Mouse (Mus musculus): Measurements from ENCODE around the gene Shh. TPM values are rescaled to one million over a fixed set of nuclear protein-coding genes. Genes with fewer than 3 reads are reported as not detected.

Shh gene
- total and polyA plus RNA-seq, 2 experiments, result 0.02 to 0.28 TPM

DNA sequence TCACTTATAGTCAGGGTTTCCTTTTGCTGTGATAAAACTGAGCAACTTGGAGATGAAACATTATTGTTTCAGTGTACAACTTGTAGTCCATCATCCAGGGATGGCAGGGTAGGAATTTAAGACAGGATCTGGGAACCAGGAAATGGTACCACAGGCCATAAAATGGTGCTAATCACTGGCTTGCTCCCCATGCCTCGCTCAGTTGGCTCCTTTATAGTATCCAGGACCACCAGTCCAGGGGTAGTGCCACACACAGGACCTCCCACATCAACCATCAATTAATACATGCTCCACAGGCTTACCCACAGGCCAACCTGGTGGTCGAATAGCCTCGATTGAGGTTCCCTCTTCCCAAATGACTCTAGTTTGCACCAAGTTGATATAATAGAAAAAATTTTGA is 15.9 kb upstream of the Shh start:
- no peak overlapping the region for H3K9ac ChIP-seq (ENCODE audit: low read depth, low read length)
- no peak for DNase-seq (ENCODE audit: extremely low read depth, low read depth, low spot score)
- H3K4me3 ChIP-seq (ENCODE audit: insufficient read depth, low read depth, low read length), result no peak overlapping the region
- no peaks in the 10 kb centered on the region for H3K79me2 ChIP-seq (ENCODE audit: control insufficient read depth, insufficient read depth, low read length)
- no peaks in the 10 kb centered on the region for H3K27me3 ChIP-seq (ENCODE audit: control insufficient read depth, insufficient read depth, low read length)
- no peak overlapping the region for H3K27ac ChIP-seq (replicated peaks; ENCODE audit: insufficient read depth, low read depth, low read length)
- no peaks in the 10 kb centered on the region for H3K36me3 ChIP-seq (ENCODE audit: control insufficient read depth, insufficient read depth, low read length)
- no peaks in the 10 kb centered on the region for H3K4me1 ChIP-seq (ENCODE audit: control insufficient read depth, insufficient read depth, low read length)
- 76% methylated on average over 3 of the region's 3 CpGs for WGBS
- TF ChIP-seq CTCF (IDR thresholded peaks at IDR 0.05; ENCODE audit: low read depth, low read length), result no peak

DNA sequence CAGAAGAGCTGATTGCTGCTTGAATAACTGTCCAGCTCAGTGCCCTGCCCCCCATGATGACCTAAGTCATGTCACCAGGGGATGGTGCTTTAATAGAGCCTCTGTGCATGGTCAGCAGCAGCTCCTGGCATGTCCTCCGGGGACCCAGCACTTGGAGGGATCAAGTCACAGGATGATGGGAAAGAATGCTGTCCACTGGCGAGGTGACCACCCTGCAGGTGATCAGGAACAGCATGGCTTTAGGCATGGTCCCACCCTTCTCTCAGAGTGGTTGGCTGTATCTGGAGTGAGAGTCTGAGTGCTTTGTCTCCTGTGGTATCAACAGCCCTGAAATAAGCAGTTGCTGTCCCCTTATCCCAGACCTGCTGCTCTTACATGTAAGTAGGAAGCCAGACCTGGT is 14.7 kb upstream of the Shh start:
- H3K4me1 ChIP-seq (ENCODE audit: control insufficient read depth, insufficient read depth, low read length), result no peaks in the 10 kb centered on the region
- WGBS, result 81% methylated on average over 2 of the region's 2 CpGs

DNA sequence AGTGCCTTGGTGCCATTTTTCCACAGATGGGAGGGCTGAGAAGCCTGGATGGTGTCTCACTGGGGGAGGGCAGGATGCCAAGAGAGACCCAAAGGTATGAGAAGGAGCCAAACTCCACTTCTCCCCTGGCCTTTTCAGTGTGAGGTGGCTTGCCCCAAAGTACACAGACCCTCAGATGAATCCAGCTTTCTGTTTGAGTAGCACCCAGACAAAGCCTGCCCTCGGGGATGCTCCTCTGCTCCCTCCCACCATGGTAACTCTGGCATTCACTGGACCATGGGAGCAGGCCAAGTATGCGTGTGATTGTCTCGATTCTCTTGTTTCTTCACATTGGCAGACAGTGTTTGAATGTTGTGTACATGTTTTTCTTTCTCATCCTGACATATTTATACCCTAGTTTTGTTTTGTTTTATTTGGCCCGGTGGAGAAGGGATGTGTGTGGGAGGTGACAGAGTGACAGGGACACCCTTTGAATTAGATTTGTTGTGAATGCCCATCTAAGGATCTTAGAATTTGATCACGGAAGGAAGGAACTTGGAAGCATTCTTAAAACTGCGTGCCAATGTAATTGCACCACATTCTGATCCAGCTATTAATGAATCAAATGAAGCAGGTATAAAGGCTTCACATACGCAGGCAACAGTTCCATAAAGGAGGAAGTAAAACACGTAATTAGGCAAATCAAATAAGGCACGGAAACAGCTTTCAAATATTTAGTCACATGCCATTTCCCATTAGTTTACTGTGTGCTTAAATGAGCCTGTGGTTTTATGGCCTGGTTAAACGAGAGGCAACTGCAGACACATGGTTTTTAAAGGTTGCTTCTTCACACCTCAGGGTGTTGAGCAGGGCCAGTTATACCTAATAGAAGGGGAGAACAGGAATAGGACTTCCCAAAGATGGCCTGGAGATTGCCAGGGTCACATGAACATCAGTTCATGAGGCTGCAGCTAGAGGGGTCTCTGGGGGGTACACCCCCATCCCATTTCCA is 9.6 kb upstream of the Shh start:
- no peaks in the 10 kb centered on the region for H3K36me3 ChIP-seq (ENCODE audit: control insufficient read depth, insufficient read depth, low read length)
- no peak overlapping the region for H3K27ac ChIP-seq (replicated peaks; ENCODE audit: insufficient read depth, low read depth, low read length)
- TF ChIP-seq POLR2A (IDR thresholded peaks at IDR 0.05; ENCODE audit: extremely low read depth, insufficient read depth, low read length) (no peak), CTCF (IDR thresholded peaks at IDR 0.05; ENCODE audit: low read depth, low read length) (no peak)
- no peak overlapping the region for H3K9ac ChIP-seq (ENCODE audit: low read depth, low read length)
- no peaks in the 10 kb centered on the region for H3K27me3 ChIP-seq (ENCODE audit: control insufficient read depth, insufficient read depth, low read length)
- H3K4me1 ChIP-seq (ENCODE audit: control insufficient read depth, insufficient read depth, low read length), result no peaks in the 10 kb centered on the region
- no peak overlapping the region for H3K4me3 ChIP-seq (ENCODE audit: insufficient read depth, low read depth, low read length)
- 71% methylated on average over 10 of the region's 10 CpGs for WGBS
- no peak for DNase-seq (ENCODE audit: extremely low read depth, low read depth, low spot score)
- H3K79me2 ChIP-seq (ENCODE audit: control insufficient read depth, insufficient read depth, low read length), result no peaks in the 10 kb centered on the region

More for the DNA sequence above, 14.7 kb upstream of the Shh start:
- DNase-seq (ENCODE audit: extremely low read depth, low read depth, low spot score), result no peak
- Histone ChIP-seq H3K4me3 (ENCODE audit: insufficient read depth, low read depth, low read length) (no peak overlapping the region), H3K79me2 (ENCODE audit: control insufficient read depth, insufficient read depth, low read length) (no peaks in the 10 kb centered on the region), H3K27me3 (ENCODE audit: control insufficient read depth, insufficient read depth, low read length) (no peaks in the 10 kb centered on the region), H3K9ac (ENCODE audit: low read depth, low read length) (no peak overlapping the region), H3K27ac (replicated peaks; ENCODE audit: insufficient read depth, low read depth, low read length) (no peak overlapping the region), H3K36me3 (ENCODE audit: control insufficient read depth, insufficient read depth, low read length) (no peaks in the 10 kb centered on the region)
- TF ChIP-seq POLR2A (IDR thresholded peaks at IDR 0.05; ENCODE audit: extremely low read depth, insufficient read depth, low read length), result no peak
- no peak for TF ChIP-seq CTCF (IDR thresholded peaks at IDR 0.05; ENCODE audit: low read depth, low read length)

DNA sequence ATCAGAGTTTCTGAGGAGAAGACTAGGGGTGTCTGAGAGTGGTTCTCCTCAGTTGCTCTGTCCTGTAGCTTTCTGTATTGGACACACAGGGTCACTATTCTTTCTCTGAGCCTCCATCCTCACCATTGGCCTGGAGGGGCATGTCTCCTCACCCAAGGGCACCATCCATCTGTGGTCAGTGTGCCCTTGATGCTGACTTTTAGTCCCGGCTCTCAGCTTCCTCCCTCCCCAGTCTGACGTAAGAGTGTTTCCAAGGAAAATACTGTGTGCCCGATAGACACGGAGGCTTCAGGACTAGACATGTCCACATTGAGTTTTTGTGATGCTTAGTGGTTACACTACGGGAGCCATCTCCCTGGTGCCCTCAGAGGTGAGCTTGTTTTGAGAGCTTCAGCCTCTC is 6.5 kb upstream of the Shh start:
- Histone ChIP-seq H3K36me3 (ENCODE audit: control insufficient read depth, insufficient read depth, low read length) (no peaks in the 10 kb centered on the region), H3K4me1 (ENCODE audit: control insufficient read depth, insufficient read depth, low read length) (no peaks in the 10 kb centered on the region), H3K27ac (replicated peaks; ENCODE audit: insufficient read depth, low read depth, low read length) (no peak overlapping the region), H3K79me2 (ENCODE audit: control insufficient read depth, insufficient read depth, low read length) (no peaks in the 10 kb centered on the region), H3K4me3 (ENCODE audit: insufficient read depth, low read depth, low read length) (no peak overlapping the region), H3K9ac (ENCODE audit: low read depth, low read length) (no peak overlapping the region), H3K27me3 (ENCODE audit: control insufficient read depth, insufficient read depth, low read length) (no peaks in the 10 kb centered on the region)
- DNase-seq (ENCODE audit: extremely low read depth, low read depth, low spot score), result no peak
- TF ChIP-seq POLR2A (IDR thresholded peaks at IDR 0.05; ENCODE audit: extremely low read depth, insufficient read depth, low read length), result no peak
- no peak for TF ChIP-seq CTCF (IDR thresholded peaks at IDR 0.05; ENCODE audit: low read depth, low read length)
- WGBS, result 84% methylated on average over 5 of the region's 5 CpGs

DNA sequence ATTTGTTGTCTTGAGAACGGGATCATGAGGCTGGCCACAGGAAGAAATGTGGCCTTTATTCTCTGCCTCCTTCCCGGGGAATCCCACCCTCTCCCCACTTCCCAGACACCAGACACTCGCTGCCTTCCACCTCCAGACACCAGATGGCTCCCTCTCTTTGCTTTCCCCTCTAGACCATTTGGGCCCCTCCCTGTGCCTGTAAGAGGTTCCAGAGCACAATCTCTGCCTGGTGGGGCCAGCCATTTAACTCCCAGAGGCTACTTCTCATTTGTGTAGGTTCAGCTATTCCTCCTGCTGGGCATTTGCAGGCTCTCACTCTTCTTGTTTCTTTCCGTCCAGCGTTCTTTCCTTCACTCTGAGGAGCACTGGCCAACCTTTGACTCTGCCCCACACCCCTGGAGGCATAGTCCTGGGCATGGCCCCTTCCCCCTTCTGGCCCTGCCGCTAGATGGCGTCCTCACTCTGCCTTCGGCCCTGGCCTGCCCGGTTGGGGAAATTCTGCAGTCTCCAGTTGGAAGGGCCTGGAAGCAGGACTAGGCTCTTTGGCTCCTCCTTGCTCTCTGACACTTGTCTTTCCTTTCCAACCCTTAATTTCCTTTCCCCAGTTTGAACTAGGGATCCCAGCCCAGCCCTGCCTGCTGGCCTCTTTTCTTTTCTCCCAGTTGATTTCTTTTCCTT is 2.6 kb upstream of the Shh start:
- Histone ChIP-seq H3K9ac (ENCODE audit: low read depth, low read length) (no peak overlapping the region), H3K79me2 (ENCODE audit: control insufficient read depth, insufficient read depth, low read length) (no peaks in the 10 kb centered on the region), H3K4me3 (ENCODE audit: insufficient read depth, low read depth, low read length) (no peak overlapping the region), H3K4me1 (ENCODE audit: control insufficient read depth, insufficient read depth, low read length) (no peaks in the 10 kb centered on the region), H3K27ac (replicated peaks; ENCODE audit: insufficient read depth, low read depth, low read length) (no peak overlapping the region), H3K27me3 (ENCODE audit: control insufficient read depth, insufficient read depth, low read length) (no peaks in the 10 kb centered on the region), H3K36me3 (ENCODE audit: control insufficient read depth, insufficient read depth, low read length) (no peaks in the 10 kb centered on the region)
- 5% methylated on average over 9 of the region's 9 CpGs for WGBS
- DNase-seq (ENCODE audit: extremely low read depth, low read depth, low spot score), result peak; percentile 22
- TF ChIP-seq POLR2A (IDR thresholded peaks at IDR 0.05; ENCODE audit: extremely low read depth, insufficient read depth, low read length), result no peak
- TF ChIP-seq CTCF (IDR thresholded peaks at IDR 0.05; ENCODE audit: low read depth, low read length), result peak; percentile 91
